Mouse (Mus musculus): ENCODE data around the gene 4930563M21Rik.

- TF ChIP-seq MAFK (IDR thresholded peaks at IDR 0.05; ENCODE audit: insufficient read depth, low read depth, low read length): no peak
- TF ChIP-seq ZNF384 (IDR thresholded peaks at IDR 0.05; ENCODE audit: low read depth, low read length): no peak
- TF ChIP-seq ZC3H11A (IDR thresholded peaks at IDR 0.05; ENCODE audit: borderline replicate concordance, low read depth, low read length): no peak
- TF ChIP-seq HCFC1 (IDR thresholded peaks at IDR 0.05; ENCODE audit: borderline replicate concordance, insufficient read depth, low read length): no peak
- no peak for TF ChIP-seq CHD2 (IDR thresholded peaks at IDR 0.05; ENCODE audit: low read depth, low read length)
Measured at GRCm38 (mm10) chr9:56010450-56010849, at the start of gene 4930563M21Rik.

Data from ES-E14 (cell line).